Mouse (Mus musculus): ENCODE results near the gene Vapb. TPM values are rescaled to one million over a fixed set of nuclear protein-coding genes. Genes with fewer than 3 reads are reported as not detected.

Gene Vapb
- total RNA-seq, 2 experiments from 2014 or later, result 8.1 to 62.1 TPM

- ATAC-seq (replicated peaks; ENCODE audit: poor library complexity), result no peak
These were observed 2.9 kb upstream of the Vapb start for GRCm38 (mm10) chr2:173734426-173734825.

- ATAC-seq (replicated peaks; ENCODE audit: poor library complexity), result peak; percentile 30
These were observed 921 bp downstream of the Vapb start for GRCm38 (mm10) chr2:173738232-173738631.

- ATAC-seq (replicated peaks; ENCODE audit: poor library complexity), result peak; percentile 56
These were observed 1.8 kb downstream of the Vapb start for GRCm38 (mm10) chr2:173739107-173739506.

DNA sequence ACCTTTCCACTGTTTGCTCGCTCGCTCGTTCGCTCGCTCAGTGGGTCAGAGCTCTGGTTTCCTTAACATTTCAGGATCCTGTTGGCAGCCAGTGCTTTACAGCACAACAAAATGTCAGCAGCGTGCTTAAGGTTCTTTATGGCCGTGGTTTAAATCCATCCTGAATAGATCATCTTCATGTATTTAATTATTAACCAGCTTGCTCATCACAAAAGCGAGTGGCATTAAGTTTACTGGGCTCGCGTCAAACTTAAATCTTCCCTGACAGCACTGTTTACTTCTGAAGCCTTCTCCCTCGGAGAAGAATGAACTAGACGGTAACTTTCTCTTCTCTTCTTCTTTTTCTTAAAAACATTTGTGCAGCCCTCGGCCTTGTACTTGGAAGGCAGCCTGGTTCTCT, 4.8 kb downstream of the Vapb start:
- no peak for ATAC-seq (replicated peaks; ENCODE audit: poor library complexity)

DNA sequence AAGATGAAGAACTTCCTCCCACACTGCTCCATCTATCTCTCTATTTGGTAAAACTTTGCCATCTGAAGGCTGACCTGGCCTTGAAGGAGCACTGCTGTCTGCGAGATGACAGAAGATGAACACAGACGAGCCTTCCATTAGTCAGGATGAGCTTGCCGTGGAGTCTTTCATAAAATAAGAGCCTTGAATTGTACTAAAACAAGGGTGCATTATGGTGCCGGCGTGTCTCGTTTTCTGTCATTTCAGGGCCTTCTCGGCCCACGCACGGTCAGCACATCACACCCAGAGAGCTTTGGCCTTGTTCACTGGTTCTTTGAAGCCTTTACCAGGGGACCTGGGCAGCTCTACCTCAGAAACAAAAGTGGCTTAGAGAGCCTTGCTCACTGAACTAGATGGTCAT, 5.4 kb downstream of the Vapb start:
- no peak for ATAC-seq (replicated peaks; ENCODE audit: poor library complexity)

DNA sequence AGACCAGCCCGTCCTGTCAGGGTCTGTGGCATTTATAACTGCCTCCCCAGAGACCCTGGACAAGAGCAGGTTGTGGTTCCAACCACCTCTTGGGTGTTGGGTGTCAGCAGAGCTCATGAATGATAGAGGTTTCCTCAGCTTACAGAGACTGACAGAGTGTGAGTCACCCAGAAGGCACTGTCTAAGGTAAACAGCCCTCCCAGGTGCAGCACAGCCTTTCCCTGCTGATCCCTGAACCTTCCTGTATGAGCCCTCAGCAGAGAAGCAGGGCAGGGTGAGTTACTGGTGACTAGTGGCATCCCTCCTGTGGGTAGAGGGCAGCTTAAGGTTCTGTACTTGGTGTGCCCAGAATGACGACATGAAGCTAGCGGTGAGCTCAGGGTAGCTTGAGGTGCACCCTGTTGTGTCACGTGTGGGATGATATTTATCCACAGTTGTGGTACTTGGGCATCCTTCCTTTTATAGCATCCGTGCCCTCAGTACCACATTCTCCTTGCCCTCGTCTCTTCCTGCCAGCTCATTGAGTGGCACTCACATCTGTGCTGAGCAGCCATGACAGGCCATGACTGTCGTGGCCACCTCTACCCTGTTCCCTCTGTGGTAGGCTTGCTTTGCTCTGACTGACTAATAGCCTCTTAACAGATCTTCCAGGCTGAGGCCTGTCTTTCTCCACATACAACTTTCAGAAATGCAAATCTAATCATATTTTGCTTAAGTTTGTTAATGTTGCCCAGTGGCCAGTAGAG, 6.9 kb downstream of the Vapb start:
- no peak for ATAC-seq (replicated peaks; ENCODE audit: poor library complexity)

DNA sequence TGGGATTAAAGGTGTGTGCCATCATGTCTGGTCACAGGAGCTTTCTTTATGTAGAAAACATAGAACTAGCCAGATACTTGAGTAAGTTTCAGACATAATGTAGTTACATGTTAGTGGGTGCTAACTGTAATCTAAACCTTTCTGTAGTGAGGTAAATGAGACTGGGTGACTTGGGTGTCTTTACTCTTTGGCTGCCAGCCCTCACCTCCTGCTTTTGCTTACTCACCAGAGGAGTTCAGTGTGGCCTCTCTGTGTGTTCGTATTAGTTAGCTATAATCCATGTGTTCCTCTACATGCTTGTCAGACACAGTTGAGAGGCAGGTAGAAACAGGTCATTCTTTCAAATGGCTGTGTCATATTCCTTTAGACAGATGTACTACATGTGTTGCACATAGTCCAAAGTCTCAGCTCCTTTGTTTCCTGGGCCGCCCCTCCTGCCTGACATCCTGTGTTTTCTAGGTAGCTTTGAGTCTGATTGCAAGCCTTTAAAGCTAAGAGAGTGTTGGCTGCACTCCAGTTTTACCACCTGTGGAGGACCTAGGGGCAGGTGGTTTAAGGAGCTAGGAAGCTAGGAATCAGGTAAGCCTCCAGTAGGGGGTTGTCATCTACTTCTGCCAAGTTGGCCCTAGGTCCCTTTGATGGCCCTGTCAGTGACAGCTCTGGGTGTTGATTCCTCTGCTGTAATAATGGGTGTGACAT, 11.8 kb downstream of the Vapb start:
- no peak for ATAC-seq (replicated peaks; ENCODE audit: poor library complexity)

DNA sequence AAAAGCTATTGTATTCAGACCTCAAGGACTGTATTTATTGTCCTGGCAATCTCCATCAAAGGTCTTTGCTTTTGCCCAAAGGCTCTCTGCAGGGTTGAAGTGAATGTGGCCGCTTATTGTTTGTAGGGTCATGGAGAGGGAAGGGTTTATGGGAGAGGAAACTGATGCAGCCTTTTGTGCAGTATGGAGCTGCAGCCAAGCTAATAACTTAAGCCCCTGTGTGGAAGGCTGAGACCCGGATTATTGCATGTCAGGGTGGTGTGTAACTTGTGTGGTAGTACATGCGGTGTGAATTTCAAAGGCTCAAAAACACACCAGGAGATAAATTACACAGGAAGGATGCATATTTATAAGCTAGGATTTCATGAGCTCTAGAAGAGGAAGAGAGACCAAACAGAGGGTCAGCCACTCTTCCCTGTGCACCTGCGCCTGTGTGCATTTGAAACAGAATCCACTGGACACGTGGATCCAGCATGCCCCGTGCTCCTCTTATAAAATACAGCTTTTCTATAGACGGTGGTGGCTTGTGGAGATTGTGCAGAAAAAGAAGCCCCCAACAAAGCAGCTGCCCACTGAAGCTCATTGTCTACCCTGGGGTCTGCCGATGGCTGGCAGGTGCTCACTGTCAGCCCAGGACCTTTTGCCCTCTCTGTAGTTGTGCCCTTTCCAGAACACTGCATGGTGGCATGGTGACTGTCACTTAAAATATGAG, 18.3 kb downstream of the Vapb start:
- ATAC-seq (replicated peaks; ENCODE audit: poor library complexity), result no peak

DNA sequence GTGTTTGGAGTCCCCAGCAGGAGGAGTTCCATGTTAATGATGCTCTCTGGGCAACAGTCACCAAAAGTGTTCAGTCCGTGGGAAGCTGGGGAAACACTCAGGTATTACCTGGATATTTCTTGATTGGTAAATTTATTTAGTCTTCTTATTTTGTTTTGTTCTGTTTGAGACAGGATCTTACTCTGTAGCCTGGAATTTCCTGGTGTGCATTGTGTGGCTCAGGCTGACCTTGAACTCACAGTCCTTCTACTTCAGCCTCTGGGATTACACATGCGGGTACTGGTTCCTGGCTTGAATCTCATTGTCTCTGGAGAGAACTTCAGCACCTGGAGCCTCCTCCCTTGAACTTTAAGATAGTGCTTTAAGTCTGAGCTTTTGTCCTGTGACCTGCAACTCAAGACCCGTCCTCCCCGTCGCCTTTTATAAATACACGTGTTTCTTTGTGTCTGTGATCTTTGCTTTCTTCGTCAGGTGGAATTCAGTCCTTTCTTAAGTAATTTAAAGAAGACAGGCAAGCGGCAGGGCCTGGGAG, 20.4 kb downstream of the Vapb start:
- no peak for ATAC-seq (replicated peaks; ENCODE audit: poor library complexity)

- ATAC-seq (replicated peaks; ENCODE audit: poor library complexity), result peak; percentile 58; the same call in 1 of the 2 replicates
These were observed 23.3 kb downstream of the Vapb start for GRCm38 (mm10) chr2:173760607-173761006.

GRCm38 (mm10) chr2:173764629-173765028, 27.3 kb downstream of the Vapb start:
- no peak for ATAC-seq (replicated peaks; ENCODE audit: poor library complexity)

DNA sequence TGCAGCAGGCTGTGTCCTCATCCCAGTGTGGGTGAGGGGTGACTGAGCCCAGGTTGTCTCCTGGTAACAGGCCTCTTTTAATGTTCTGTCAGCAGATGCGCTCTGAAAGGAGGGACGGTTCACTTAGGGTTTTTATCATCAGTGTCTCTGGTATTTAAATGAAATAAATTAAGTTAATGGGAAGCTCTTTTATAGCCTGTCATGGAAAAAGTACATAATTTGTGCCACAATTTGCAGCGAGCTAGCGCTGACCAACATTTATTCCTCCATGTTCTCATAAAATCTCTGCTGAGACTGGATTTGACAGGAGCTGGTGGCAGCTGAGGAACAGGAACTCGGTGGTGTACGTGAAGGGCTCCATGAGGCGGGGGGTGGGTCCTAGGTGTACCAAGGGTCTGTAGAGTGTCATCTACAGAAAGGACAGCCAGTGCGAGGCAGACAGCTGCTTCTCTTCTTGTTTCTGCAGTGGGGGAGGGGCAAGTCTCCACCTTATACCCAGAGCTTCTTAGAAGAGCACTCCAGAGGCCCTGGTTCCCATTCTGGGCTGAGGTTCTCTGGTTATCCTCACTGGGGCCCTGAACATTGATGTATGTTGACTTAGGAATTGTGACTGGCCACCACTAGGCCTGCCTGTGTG, 30.8 kb downstream of the Vapb start:
- ATAC-seq (replicated peaks; ENCODE audit: poor library complexity), result no peak

- 0 out of 2 replicates have a peak, but pooled peaks have one; percentile 29 for ATAC-seq (replicated peaks; ENCODE audit: poor library complexity)
These were observed 31.9 kb downstream of the Vapb start for GRCm38 (mm10) chr2:173769183-173769582.

DNA sequence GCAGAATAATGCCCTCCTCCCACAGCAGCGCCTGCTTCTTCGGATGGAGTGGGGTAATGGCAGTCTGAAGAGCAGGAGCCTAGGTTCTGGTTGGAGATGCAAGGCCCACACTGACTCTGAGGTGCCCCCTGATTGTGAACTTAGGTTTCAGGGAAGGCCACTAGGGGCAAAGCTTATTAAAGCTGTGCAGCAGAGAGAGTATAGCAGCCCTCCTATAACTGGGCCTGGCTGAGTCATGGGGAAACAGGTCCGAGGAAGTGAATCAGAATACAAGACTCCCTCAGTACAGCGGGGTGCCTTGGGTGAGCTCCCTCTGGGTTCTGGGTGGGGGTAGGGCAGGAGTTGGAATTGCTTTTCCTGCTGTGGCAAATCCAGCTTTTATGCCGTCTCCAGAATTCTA, 33.3 kb downstream of the Vapb start:
- 0 out of 2 replicates have a peak, but pooled peaks have one; percentile 16 for ATAC-seq (replicated peaks; ENCODE audit: poor library complexity)

DNA sequence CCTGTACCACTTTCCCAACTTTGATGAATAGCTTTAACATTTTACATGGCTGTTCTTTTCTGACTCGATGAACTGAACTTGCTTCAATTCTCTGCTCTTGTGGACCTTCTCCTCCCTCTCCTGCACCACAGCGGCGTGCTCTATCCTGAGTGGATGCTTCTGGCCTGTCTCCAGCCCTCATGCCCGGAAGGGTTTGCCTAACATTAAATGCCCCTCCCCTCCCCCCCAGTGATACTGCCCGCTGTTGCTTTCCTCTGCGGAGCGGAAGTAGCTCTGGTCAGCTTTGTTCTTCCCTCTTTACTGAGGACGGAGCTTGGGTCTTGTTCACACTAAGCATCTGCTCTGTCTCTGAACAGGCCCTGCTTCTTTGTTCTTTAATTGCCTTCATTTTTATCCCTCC, 34.4 kb downstream of the Vapb start:
- ATAC-seq (replicated peaks; ENCODE audit: poor library complexity), result no peak

DNA sequence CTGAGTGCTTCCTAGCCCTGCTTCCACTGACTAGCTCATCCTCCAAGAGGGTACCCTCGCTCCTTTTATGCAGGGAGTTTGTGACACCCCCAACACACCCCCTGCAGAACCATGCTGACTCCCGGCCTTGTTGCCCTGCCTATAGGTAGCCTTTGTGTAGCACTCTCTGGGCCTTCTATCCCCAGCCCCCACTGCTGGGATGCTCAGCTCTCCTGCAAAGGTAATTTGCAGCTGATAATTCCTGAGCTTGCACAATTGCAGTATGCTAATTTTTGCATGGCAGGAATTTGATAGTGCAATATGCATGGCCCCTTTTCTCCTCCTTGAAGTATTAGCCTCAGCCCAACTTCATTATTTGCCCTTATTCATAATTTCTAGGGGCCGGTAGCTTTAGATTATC, 38.2 kb downstream of the Vapb start:
- ATAC-seq (replicated peaks; ENCODE audit: poor library complexity), result no peak

GRCm38 (mm10) chr2:173776108-173776507, 38.8 kb downstream of the Vapb start:
- ATAC-seq (replicated peaks; ENCODE audit: poor library complexity), result no peak

- no peak for ATAC-seq (replicated peaks; ENCODE audit: poor library complexity)
These were observed 43.6 kb downstream of the Vapb start for GRCm38 (mm10) chr2:173780931-173781330.

DNA sequence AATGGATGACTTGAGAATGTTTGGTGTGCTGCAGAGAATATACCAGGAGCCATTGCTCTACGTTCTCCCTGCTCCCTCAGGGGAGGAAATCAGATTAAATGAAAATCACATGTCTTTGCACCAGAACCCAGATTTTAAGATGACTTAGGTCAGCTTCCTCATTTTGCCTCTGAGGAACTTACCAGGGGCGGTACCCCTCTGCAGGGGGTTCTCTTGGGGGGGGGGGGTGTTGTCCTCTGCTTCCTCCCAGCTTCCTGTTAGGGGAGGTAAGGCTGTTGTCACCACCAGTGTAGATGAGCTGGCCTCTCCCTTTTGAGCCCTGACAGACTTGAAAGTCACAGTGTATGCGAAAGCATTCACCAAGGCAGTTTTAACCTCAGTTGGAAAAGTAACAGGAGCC, 47.1 kb downstream of the Vapb start:
- ATAC-seq (replicated peaks; ENCODE audit: poor library complexity), result peak; percentile 85

DNA sequence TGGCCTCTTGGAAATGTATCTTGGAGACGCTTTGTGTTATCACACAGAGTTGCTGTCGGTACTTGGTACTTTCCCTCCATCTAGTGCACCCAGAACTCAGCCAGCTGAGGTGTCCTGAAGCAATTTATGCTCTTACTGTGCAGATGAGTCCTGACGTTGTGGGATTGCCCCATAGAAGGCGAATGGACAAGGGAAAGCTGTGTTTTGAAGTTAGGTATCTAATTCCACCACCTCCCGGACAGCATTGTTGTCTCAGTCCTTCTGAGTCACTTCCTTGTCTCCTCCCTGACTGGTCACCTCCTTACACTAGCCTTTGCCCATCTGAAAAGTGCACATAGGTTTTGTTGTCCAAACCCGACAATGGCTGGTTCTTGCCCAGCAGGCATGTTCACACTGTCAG, 47.6 kb downstream of the Vapb start:
- ATAC-seq (replicated peaks; ENCODE audit: poor library complexity), result no peak

Data from megakaryocyte progenitor cell, adult 5-6 weeks (primary cell).